Mouse (Mus musculus) kidney, embryonic 16.5 days (tissue): Measurements from ENCODE around the gene Arl2bp. TPM values are rescaled to one million over a fixed set of nuclear protein-coding genes. Genes with fewer than 3 reads are reported as not detected.

Source experiments
- ATAC-seq: fragments of 200-750 bp; cut with Nextera tagmentation; 2 replicates; pipeline ENCODE4 v1.8.0; 2017; ENCODE audit warnings: moderate TSS enrichment; ENCODE audit not compliant: low FRiP score, low TSS enrichment
- H3K27ac ChIP-seq: fragments of 300-500 bp; sonication (generic); 2 replicates; pipeline ENCODE4 v1.5.1; 2014; ENCODE audit warnings: low read length
- H3K27me3 ChIP-seq: fragments of 300-500 bp; sonication (generic); 2 replicates; pipeline ENCODE4 v1.6.1; 2014; ENCODE audit warnings: low read length, control low read depth, mixed read lengths; ENCODE audit not compliant: insufficient read depth
- H3K36me3 ChIP-seq: fragments of 300-500 bp; sonication (generic); 2 replicates; pipeline ENCODE4 v1.6.1; 2014; ENCODE audit warnings: low read length, control low read depth, mixed read lengths; ENCODE audit not compliant: insufficient read depth
- H3K4me1 ChIP-seq: fragments of 300-500 bp; sonication (generic); 2 replicates; pipeline ENCODE4 v1.6.1; 2014; ENCODE audit warnings: low read length, control low read depth, mixed read lengths; ENCODE audit not compliant: insufficient read depth
- H3K4me2 ChIP-seq: fragments of 300-500 bp; sonication (generic); replicated peaks from 2 replicates; pipeline ENCODE4 v1.6.1; 2014; ENCODE audit warnings: low read depth, low read length
- H3K4me3 ChIP-seq: fragments of 300-500 bp; sonication (generic); 2 replicates; pipeline ENCODE4 v1.5.1; 2014; ENCODE audit warnings: mild to moderate bottlenecking, low read length
- H3K9ac ChIP-seq: fragments of 300-500 bp; sonication (generic); replicated peaks from 2 replicates; pipeline ENCODE4 v1.6.1; 2014; ENCODE audit warnings: low read length
- H3K9me3 ChIP-seq: fragments of 300-500 bp; sonication (generic); 2 replicates; pipeline ENCODE4 v1.6.1; 2016; ENCODE audit warnings: low read length, control low read depth
- WGBS: fragments of 180-500 bp; shearing (Covaris S2); extraction: QIAGEN DNeasy Blood & Tissue Kit; methylation state at CpG from one replicate; pipeline ENCODE4 v1.1.7; 2014; 5-methylcytosine and 5-hydroxymethylcytosine counted together
- polyA plus RNA-seq: library from polyadenylated mRNA; unstranded; fragments of >200 nt; fragmentation: Nextera tagmentation; extraction: Ambion mirVana; gene quantifications from 2 replicates; pipeline ENCODE4 v1.2.1, GENCODE M21; 2015

Arl2bp gene
- polyA plus RNA-seq, 1 experiment from 2014 or later, result 133 TPM

DNA sequence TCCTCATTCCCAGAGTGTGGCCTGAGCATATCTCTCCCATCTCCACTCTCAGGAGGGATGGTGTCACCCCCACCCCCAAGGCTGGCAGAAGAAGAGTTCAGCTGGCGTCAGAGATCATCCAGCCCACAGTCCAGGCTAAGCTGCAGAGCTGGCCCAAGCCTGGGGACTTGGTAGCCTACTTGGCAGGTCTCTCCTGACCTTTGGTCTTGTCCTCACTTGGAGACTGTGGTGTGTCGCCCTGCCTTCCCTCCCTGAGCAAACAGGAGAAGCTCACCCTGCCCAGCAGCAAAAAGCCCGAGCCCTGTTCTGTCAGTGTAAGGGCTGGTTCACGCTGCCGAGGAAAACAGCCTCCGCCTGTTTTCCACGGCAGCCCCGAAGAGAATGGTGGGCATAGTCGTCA lies 19.6 kb downstream of the Arl2bp start:
- WGBS, result 71% methylated on average over 9 of the region's 9 CpGs
- no peak for ATAC-seq
- no peaks in the 10 kb centered on the region for H3K4me1 ChIP-seq

DNA sequence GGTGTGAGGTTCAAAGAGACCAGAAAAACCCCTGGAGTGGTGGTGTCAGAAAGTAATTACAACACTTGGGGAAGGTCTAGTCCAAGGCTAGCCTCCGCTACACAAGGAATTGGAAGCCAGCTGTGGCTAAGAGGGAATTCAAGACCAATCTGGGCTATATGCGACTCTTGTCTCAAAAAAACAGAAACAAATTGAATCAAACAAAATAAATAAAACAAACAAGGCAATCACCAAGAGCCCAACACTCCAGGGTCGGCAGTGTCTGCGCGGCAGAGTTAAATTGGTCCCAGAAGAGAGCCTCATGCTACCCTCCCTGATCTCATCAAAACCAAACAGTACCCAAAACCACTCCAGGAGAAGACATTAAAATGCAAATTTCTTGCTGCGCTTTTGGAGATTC lies 28.3 kb downstream of the Arl2bp start:
- Histone ChIP-seq H3K4me1 (peaks cover 15% of the 10 kb centered on the region), H3K27ac (no peak overlapping the region), H3K9me3 (no peaks in the 10 kb centered on the region), H3K4me2 (peak overlapping the region; percentile 84), H3K36me3 (no peaks in the 10 kb centered on the region), H3K4me3 (peak overlapping the region; percentile 56), H3K9ac (no peak overlapping the region), H3K27me3 (peaks cover 55% of the 10 kb centered on the region)
- ATAC-seq, result no peak
- 2% methylated on average over 6 of the region's 6 CpGs for WGBS

More for the DNA sequence above, 19.6 kb downstream of the Arl2bp start:
- H3K9me3 ChIP-seq, result no peaks in the 10 kb centered on the region
- H3K27ac ChIP-seq, result no peak overlapping the region
- H3K4me3 ChIP-seq, result no peak overlapping the region
- no peaks in the 10 kb centered on the region for H3K27me3 ChIP-seq
- no peaks in the 10 kb centered on the region for H3K36me3 ChIP-seq
- H3K9ac ChIP-seq, result no peak overlapping the region
- H3K4me2 ChIP-seq, result no peak overlapping the region

DNA sequence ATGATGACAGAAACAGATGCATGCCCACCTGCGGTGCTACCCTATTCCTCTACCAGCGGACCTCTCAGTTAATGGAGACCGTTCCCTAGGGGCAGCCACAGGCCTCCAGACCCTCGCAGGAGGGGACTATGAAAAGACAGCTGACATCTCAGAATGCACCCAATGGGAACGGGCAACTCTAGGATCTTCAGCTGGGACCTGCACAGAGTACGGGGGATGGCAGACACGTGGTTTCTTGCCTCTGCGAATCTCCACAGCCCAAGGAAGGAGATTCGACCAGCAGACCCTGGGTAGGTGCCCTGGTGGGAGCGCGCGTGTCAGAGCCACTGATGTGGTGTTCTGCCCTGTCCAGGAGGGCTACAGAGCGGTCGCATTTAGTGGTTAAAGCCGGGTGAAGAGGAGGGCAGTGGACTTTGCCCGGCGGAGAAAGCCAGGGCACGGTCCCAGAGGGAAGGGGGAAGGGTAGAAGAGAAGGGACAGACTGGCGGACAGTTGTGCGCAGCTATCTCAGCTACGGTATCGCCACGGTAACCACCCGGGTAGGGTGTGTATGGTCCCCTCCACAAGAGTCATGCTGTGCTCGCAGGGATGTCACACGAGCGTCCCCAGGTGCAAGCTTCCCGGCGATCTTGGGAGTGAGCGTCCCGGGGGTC lies 29.1 kb downstream of the Arl2bp start:
- peak overlapping the region; percentile 62 for H3K9ac ChIP-seq
- WGBS, result 0% methylated on average over 31 of the region's 31 CpGs

DNA sequence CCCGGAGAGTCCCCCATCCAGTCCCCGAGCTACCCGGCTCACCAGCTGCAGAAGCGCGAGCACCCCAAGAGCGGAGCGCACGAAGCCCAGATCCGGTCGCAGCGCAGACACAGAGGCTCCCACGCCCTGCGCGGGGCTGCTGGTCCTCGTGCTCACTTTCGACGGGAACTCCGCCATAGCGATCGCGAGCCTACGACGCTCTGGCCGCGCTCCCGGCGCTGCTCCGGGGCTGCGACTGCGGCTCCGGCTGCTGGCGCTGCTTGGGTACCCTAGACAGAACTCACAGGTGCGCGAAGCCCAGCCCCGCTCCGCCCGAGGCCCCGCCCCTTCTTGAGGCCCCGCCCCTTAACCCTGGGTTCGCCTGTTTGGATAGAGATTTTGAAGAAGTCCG lies 29.6 kb downstream of the Arl2bp start, which contains the start of gene Pllp:
TSS of gene Pllp (minus strand) at position 285 of the 391 bp plus-strand sequence.
- under 1% methylated on average over 41 of the region's 41 CpGs for WGBS
- no peak within 1 kb of the TSS for H3K27ac ChIP-seq
- H3K9me3 ChIP-seq, result no peaks in the 10 kb centered on the region
- H3K9ac ChIP-seq, result peak within 1 kb of the TSS; percentile 62
- peak within 1 kb of the TSS; percentile 84 for H3K4me2 ChIP-seq
- peaks cover 55% of the 10 kb centered on the region for H3K27me3 ChIP-seq
- no peaks in the 10 kb centered on the region for H3K36me3 ChIP-seq
- peaks cover 15% of the 10 kb centered on the region for H3K4me1 ChIP-seq
- ATAC-seq, result peak; percentile 65
- H3K4me3 ChIP-seq, result peak within 1 kb of the TSS; percentile 56

More for the DNA sequence above, 29.1 kb downstream of the Arl2bp start:
- no peak overlapping the region for H3K27ac ChIP-seq
- H3K4me1 ChIP-seq, result peaks cover 15% of the 10 kb centered on the region
- H3K4me2 ChIP-seq, result peak overlapping the region; percentile 84
- no peaks in the 10 kb centered on the region for H3K9me3 ChIP-seq
- peak; percentile 64 for ATAC-seq
- peak overlapping the region; percentile 56 for H3K4me3 ChIP-seq
- peaks cover 55% of the 10 kb centered on the region for H3K27me3 ChIP-seq
- H3K36me3 ChIP-seq, result no peaks in the 10 kb centered on the region

DNA sequence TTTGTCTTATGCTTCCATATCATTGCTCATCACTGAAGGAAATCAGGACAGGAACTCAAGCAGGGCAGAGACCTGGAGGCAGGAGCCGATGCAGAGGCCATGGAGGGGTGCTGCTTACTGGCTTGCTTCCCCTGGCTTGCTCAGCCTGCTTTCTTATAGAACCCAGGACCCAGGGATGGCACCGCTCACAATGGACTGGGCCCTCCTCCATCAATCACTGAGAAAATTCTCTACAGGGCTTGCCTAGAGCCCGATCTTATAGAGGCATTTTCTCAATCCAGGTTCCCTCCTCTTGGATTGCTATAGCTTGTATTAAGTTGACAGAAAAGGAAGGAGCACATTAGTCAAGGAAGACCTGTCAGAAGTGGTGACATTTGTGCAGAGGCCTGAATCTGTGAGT lies 30.2 kb downstream of the Arl2bp start:
- H3K27me3 ChIP-seq, result peaks cover 55% of the 10 kb centered on the region
- H3K4me1 ChIP-seq, result peaks cover 15% of the 10 kb centered on the region
- H3K36me3 ChIP-seq, result no peaks in the 10 kb centered on the region
- H3K9ac ChIP-seq, result no peak overlapping the region
- H3K9me3 ChIP-seq, result no peaks in the 10 kb centered on the region
- H3K27ac ChIP-seq, result no peak overlapping the region
- ATAC-seq, result no peak
- H3K4me3 ChIP-seq, result no peak overlapping the region
- WGBS, result 64% methylated on average over 3 of the region's 3 CpGs
- H3K4me2 ChIP-seq, result peak overlapping the region; percentile 84

DNA sequence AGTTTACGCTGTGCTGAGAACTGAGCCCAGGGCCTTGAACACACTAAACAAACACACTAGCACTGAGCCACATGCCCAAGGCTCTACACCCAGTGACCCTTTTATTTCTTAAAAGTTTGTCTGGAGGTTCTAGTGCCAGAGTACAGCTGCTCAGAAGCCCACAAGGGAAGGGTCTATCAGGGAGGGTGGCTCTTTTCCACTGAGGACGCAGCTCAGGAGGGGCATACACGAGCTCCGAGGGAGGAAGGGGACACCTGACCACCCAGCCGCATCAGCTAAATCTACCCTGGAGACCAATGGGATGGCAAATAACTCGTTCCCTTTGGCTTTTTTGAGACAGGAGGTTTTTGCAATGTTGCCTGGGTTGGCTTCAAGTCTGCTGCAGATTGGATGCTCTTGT lies 31.6 kb downstream of the Arl2bp start:
- Histone ChIP-seq H3K9ac (no peak overlapping the region), H3K4me3 (no peak overlapping the region), H3K4me1 (peaks cover 15% of the 10 kb centered on the region), H3K4me2 (no peak overlapping the region), H3K27me3 (peaks cover 49% of the 10 kb centered on the region), H3K9me3 (no peaks in the 10 kb centered on the region), H3K27ac (no peak overlapping the region), H3K36me3 (no peaks in the 10 kb centered on the region)
- 72% methylated on average over 6 of the region's 6 CpGs for WGBS
- ATAC-seq, result no peak

DNA sequence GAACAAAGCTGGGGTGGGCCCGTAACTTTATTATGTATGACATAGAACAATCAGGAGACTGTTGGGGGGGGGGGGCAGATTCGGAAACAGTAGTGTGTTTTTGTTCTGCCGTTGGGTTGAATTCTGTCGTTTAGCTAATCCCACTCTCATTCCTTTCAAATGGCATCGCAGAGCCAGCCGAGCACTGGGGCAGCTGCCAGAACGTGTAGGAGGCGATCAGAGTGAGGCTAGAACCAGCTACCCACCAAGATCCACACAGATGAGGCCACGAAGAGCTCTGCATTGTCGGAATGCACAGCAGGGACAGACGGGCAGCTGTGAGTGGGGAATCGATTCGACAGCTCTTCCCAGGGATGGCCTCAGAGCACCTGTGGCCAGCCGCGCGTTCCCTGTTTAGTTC lies 33.0 kb downstream of the Arl2bp start:
- Histone ChIP-seq H3K4me3 (no peak overlapping the region), H3K27ac (no peak overlapping the region), H3K9me3 (no peaks in the 10 kb centered on the region), H3K4me2 (no peak overlapping the region), H3K36me3 (no peaks in the 10 kb centered on the region), H3K9ac (no peak overlapping the region), H3K4me1 (peaks cover 15% of the 10 kb centered on the region), H3K27me3 (peaks cover 35% of the 10 kb centered on the region)
- no peak for ATAC-seq
- 75% methylated on average over 16 of the region's 16 CpGs for WGBS

DNA sequence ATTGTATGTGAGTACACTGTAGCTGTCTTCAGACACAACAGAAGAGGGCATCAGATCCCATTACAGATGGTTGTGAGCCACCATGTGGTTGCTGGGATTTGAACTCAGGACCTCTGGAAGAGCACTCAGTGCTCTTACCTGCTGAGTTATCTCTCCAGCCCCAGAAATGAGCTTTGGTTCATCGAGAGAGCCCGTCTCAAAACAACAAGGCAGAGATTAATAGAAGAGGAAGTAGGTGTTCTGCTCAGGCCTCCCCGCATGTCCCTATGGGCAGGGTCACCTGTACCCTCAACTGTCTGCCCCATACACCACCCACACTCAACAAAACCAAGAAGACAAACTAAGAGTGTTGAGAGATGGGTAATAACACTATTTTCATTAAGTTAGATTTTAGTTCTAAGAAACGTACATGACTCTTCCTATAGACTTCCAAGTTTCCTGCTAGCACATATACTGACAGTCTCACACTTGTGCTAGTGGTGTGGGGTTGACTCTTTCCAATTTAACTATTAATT lies 34.1 kb downstream of the Arl2bp start:
- H3K9ac ChIP-seq, result no peak overlapping the region
- 83% methylated on average over 4 of the region's 4 CpGs for WGBS
- no peaks in the 10 kb centered on the region for H3K9me3 ChIP-seq
- no peaks in the 10 kb centered on the region for H3K36me3 ChIP-seq
- no peak for ATAC-seq
- H3K27me3 ChIP-seq, result peaks cover 24% of the 10 kb centered on the region
- H3K4me3 ChIP-seq, result no peak overlapping the region
- H3K4me2 ChIP-seq, result no peak overlapping the region
- no peak overlapping the region for H3K27ac ChIP-seq
- peaks cover 8% of the 10 kb centered on the region for H3K4me1 ChIP-seq

DNA sequence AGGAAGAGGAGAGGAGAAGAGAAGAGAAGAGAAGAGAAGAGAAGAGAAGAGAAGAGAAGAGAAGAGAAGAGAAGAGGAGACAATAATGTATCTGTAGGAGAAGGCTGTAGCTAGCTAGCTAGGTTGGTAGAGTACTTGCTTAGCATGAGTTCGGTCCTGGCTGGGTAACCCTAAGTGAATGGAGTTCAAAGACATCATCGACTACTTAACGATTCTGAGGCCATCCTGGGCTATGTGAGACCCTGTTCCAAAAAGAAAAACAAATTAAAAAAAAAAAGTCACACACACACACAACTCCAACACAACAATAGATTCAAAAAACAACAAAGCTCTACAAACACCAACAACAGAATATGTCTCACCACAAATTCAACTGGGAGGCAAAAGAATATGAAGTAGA lies 35.8 kb downstream of the Arl2bp start:
- Histone ChIP-seq H3K4me1 (no peaks in the 10 kb centered on the region), H3K36me3 (no peaks in the 10 kb centered on the region), H3K27ac (no peak overlapping the region), H3K9ac (no peak overlapping the region), H3K4me3 (peak overlapping the region; percentile 66), H3K4me2 (peak overlapping the region; percentile 68), H3K9me3 (no peaks in the 10 kb centered on the region), H3K27me3 (peaks cover 7% of the 10 kb centered on the region)
- no peak for ATAC-seq
- WGBS, result 71% methylated on average over 3 of the region's 3 CpGs
